Mouse (Mus musculus) hematopoietic stem cell, adult 5-6 weeks (primary cell): ENCODE results near the gene Hikeshi. TPM values are rescaled to one million over a fixed set of nuclear protein-coding genes. Genes with fewer than 3 reads are reported as not detected.
A peak's percentile ranks its signal among the peaks of the same experiment; 100 is the strongest.

Experiments
- ATAC-seq, 2 experiments: fragments of 125-278 bp in 1 of 2; replicated peaks in 1 of 2; 2 replicates each; pipeline ENCODE4 v1.8.0; 2016 to 2017; ENCODE audit warnings: inconsistent platforms in 2 of 2, mild to moderate bottlenecking in 2 of 2, moderate number of reproducible peaks in 2 of 2, low read depth in 1 of 2, moderate TSS enrichment in 1 of 2; ENCODE audit not compliant: low FRiP score in 2 of 2, poor library complexity in 2 of 2, severe bottlenecking in 2 of 2, insufficient read depth in 1 of 2, low TSS enrichment in 1 of 2
- total RNA-seq: library from RNA; stranded (forward); fragments of 172-1452, 232-1000 nt; gene quantifications from 2 replicates; pipeline ENCODE4 v1.2.3, GENCODE M21; 2017

Hikeshi gene
- 86.6 and 131 TPM in 2 replicates for total RNA-seq

- peak; percentile 99 to 100 for ATAC-seq
Observed at GRCm38 (mm10) chr7:89940571-89941463, at the start of gene Hikeshi. Gene Hikeshi (minus strand): TSS chr7:89941204.

- no peak for ATAC-seq
Observed at GRCm38 (mm10) chr7:89984421-89984820, 43.4 kb upstream of the Hikeshi start.

- no peak for ATAC-seq
Observed at GRCm38 (mm10) chr7:89983441-89983840, 42.4 kb upstream of the Hikeshi start.

- ATAC-seq = no peak
Observed at GRCm38 (mm10) chr7:89981557-89981956, 40.6 kb upstream of the Hikeshi start.

GRCm38 (mm10) chr7:89980485-89981422, 39.8 kb upstream of the Hikeshi start, which contains the start of gene Eed:
Gene Eed (minus strand): TSS chr7:89980983.
- peak; percentile 85 to 87 for ATAC-seq

- no peak; a peak in 1 of 4 replicates for ATAC-seq
Observed at GRCm38 (mm10) chr7:89980133-89980484, 39.1 kb upstream of the Hikeshi start.

- no peak; a peak in 1 of 4 replicates for ATAC-seq
Observed at GRCm38 (mm10) chr7:89979432-89980130, 38.6 kb upstream of the Hikeshi start.

GRCm38 (mm10) chr7:89976796-89977195, 35.8 kb upstream of the Hikeshi start:
- ATAC-seq = no peak

- no peak for ATAC-seq
Observed at GRCm38 (mm10) chr7:89975571-89975970, 34.6 kb upstream of the Hikeshi start.

- ATAC-seq = no peak; a peak in 1 of 4 replicates
Observed at GRCm38 (mm10) chr7:89967235-89967634, 26.2 kb upstream of the Hikeshi start.

- ATAC-seq = no peak
Observed at GRCm38 (mm10) chr7:89966771-89967170, 25.8 kb upstream of the Hikeshi start.

GRCm38 (mm10) chr7:89963135-89963534, 22.1 kb upstream of the Hikeshi start:
- peak in 1 of 2 experiments; percentile 42; a peak in 2 of 4 replicates for ATAC-seq

GRCm38 (mm10) chr7:89957300-89957699, 16.3 kb upstream of the Hikeshi start:
- no peak for ATAC-seq

GRCm38 (mm10) chr7:89954261-89954660, 13.3 kb upstream of the Hikeshi start:
- ATAC-seq = no peak

GRCm38 (mm10) chr7:89949403-89949802, 8.4 kb upstream of the Hikeshi start:
- no peak for ATAC-seq

GRCm38 (mm10) chr7:89948026-89948425, 7.0 kb upstream of the Hikeshi start:
- ATAC-seq = no peak
